Mouse (Mus musculus) midbrain, embryonic 11.5 days (tissue): ENCODE results near the gene Igsf8. TPM values are rescaled to one million over a fixed set of nuclear protein-coding genes. Genes with fewer than 3 reads are reported as not detected.

Experiments used
- ATAC-seq: fragments of 200-750 bp; cut with Nextera tagmentation; 2 replicates; pipeline ENCODE4 v1.8.0; 2017; ENCODE audit warnings: moderate TSS enrichment, moderate library complexity; ENCODE audit not compliant: low FRiP score
- DNase-seq: peaks from one replicate; pipeline ENCODE4 v3.0.0; 2015; ENCODE audit warnings: low spot score; ENCODE audit errors: missing footprints
- H3K27ac ChIP-seq: fragments of 300-500 bp; sonication (generic); 2 replicates; pipeline ENCODE4 v1.5.1; 2014; ENCODE audit warnings: low read depth, low read length
- H3K27me3 ChIP-seq: fragments of 300-500 bp; sonication (generic); 2 replicates; pipeline ENCODE4 v1.6.1; 2014; ENCODE audit warnings: mild to moderate bottlenecking, low read length, moderate library complexity, mixed read lengths; ENCODE audit not compliant: control insufficient read depth, insufficient read depth
- H3K36me3 ChIP-seq: fragments of 300-500 bp; sonication (generic); 2 replicates; pipeline ENCODE4 v1.6.1; 2014; ENCODE audit warnings: mild to moderate bottlenecking, low read length, moderate library complexity, mixed read lengths; ENCODE audit not compliant: control insufficient read depth, insufficient read depth
- H3K4me1 ChIP-seq: fragments of 300-500 bp; sonication (generic); 2 replicates; pipeline ENCODE4 v1.6.1; 2014; ENCODE audit warnings: low read length; ENCODE audit not compliant: control insufficient read depth, insufficient read depth
- H3K4me2 ChIP-seq: fragments of 300-500 bp; sonication (generic); 2 replicates; pipeline ENCODE4 v1.6.1; 2014; ENCODE audit warnings: mild to moderate bottlenecking, moderate library complexity
- H3K4me3 ChIP-seq: fragments of 300-500 bp; sonication (generic); 2 replicates; pipeline ENCODE4 v1.5.1; 2014; ENCODE audit warnings: low read depth, low read length
- H3K9ac ChIP-seq: fragments of 300-500 bp; sonication (generic); 2 replicates; pipeline ENCODE4 v1.6.1; 2014; ENCODE audit warnings: low read length
- H3K9me3 ChIP-seq: fragments of 300-500 bp; sonication (generic); 2 replicates; pipeline ENCODE4 v1.6.1; 2016; ENCODE audit warnings: low read length; ENCODE audit not compliant: control insufficient read depth
- WGBS: fragments of 180-500 bp; shearing (Covaris S2); extraction: QIAGEN DNeasy Blood & Tissue Kit; methylation state at CpG from one replicate; pipeline ENCODE4 v1.1.7; 2014; 5-methylcytosine and 5-hydroxymethylcytosine counted together
- polyA plus RNA-seq: library from polyadenylated mRNA; unstranded; fragments of >200 nt; fragmentation: Nextera tagmentation; extraction: Ambion mirVana; gene quantifications from 2 replicates; pipeline ENCODE4 v1.2.1, GENCODE M21; 2014

Gene Igsf8
- polyA plus RNA-seq, 1 experiment from 2014 or later = 55.1 TPM

- H3K4me3 ChIP-seq = no peak overlapping the region
- peaks cover 26% of the 10 kb centered on the region for H3K4me1 ChIP-seq
Measured at GRCm38 (mm10) chr1:172305153-172305552, 43.7 kb downstream of the Igsf8 start.

GRCm38 (mm10) chr1:172305635-172306034, 44.2 kb downstream of the Igsf8 start:
- H3K4me3 ChIP-seq = no peak overlapping the region
- H3K4me2 ChIP-seq = no peak overlapping the region
- H3K4me1 ChIP-seq = peaks cover 26% of the 10 kb centered on the region
- no peaks in the 10 kb centered on the region for H3K9me3 ChIP-seq
- no peaks in the 10 kb centered on the region; the same call in 1 of the 2 replicates for H3K27me3 ChIP-seq
- no peak overlapping the region for H3K9ac ChIP-seq
- H3K27ac ChIP-seq = no peak overlapping the region
- DNase-seq (no peak), ATAC-seq (no peak)
- WGBS = 78% methylated on average over 3 of the region's 3 CpGs
- H3K36me3 ChIP-seq = no peaks in the 10 kb centered on the region

More at GRCm38 (mm10) chr1:172305153-172305552, 43.7 kb downstream of the Igsf8 start:
- ATAC-seq (no peak), DNase-seq (no peak)
- H3K36me3 ChIP-seq = no peaks in the 10 kb centered on the region
- no peaks in the 10 kb centered on the region; the same call in 1 of the 2 replicates for H3K27me3 ChIP-seq
- no peak overlapping the region for H3K4me2 ChIP-seq
- WGBS = 92% methylated on average over 2 of the region's 2 CpGs
- no peak overlapping the region for H3K27ac ChIP-seq
- H3K9me3 ChIP-seq = no peaks in the 10 kb centered on the region
- H3K9ac ChIP-seq = no peak overlapping the region

GRCm38 (mm10) chr1:172306196-172306595, 44.8 kb downstream of the Igsf8 start:
- ATAC-seq (no peak), DNase-seq (no peak)
- H3K27ac ChIP-seq = no peak overlapping the region
- H3K9me3 ChIP-seq = no peaks in the 10 kb centered on the region
- peaks cover 23% of the 10 kb centered on the region for H3K4me1 ChIP-seq
- no peak overlapping the region for H3K4me2 ChIP-seq
- H3K27me3 ChIP-seq = no peaks in the 10 kb centered on the region; the same call in 1 of the 2 replicates
- WGBS = 81% methylated on average over 4 of the region's 4 CpGs
- no peak overlapping the region for H3K4me3 ChIP-seq
- no peak overlapping the region for H3K9ac ChIP-seq
- no peaks in the 10 kb centered on the region for H3K36me3 ChIP-seq

- Histone ChIP-seq H3K4me3 (no peak overlapping the region), H3K4me2 (no peak overlapping the region), H3K4me1 (peaks cover 24% of the 10 kb centered on the region), H3K27me3 (no peaks in the 10 kb centered on the region; the same call in 1 of the 2 replicates), H3K9me3 (no peaks in the 10 kb centered on the region), H3K36me3 (no peaks in the 10 kb centered on the region), H3K27ac (no peak overlapping the region), H3K9ac (no peak overlapping the region)
- 80% methylated on average over 6 of the region's 6 CpGs for WGBS
- DNase-seq = no peak
- ATAC-seq = no peak
Measured at GRCm38 (mm10) chr1:172306885-172307284, 45.4 kb downstream of the Igsf8 start.

GRCm38 (mm10) chr1:172307936-172308335, 46.5 kb downstream of the Igsf8 start:
- ATAC-seq (no peak), DNase-seq (no peak)
- Histone ChIP-seq H3K4me3 (no peak overlapping the region), H3K27me3 (no peaks in the 10 kb centered on the region; the same call in 1 of the 2 replicates), H3K9ac (0 out of 2 replicates have a peak overlapping the region, but pooled peaks have one; percentile 4), H3K4me2 (no peak overlapping the region), H3K36me3 (no peaks in the 10 kb centered on the region), H3K4me1 (peaks cover 20% of the 10 kb centered on the region), H3K27ac (no peak overlapping the region), H3K9me3 (no peaks in the 10 kb centered on the region)
- WGBS = 67% methylated on average over 10 of the region's 10 CpGs

- Histone ChIP-seq H3K4me3 (no peak overlapping the region), H3K27me3 (no peaks in the 10 kb centered on the region; the same call in 1 of the 2 replicates), H3K27ac (no peak overlapping the region), H3K9me3 (no peaks in the 10 kb centered on the region), H3K4me1 (peaks cover 20% of the 10 kb centered on the region), H3K9ac (0 out of 2 replicates have a peak overlapping the region, but pooled peaks have one; percentile 4), H3K36me3 (no peaks in the 10 kb centered on the region), H3K4me2 (no peak overlapping the region)
- WGBS = 90% methylated on average over 1 of the region's 1 CpGs
- ATAC-seq (no peak), DNase-seq (no peak)
Measured at GRCm38 (mm10) chr1:172308409-172308808, 47.0 kb downstream of the Igsf8 start.

- Histone ChIP-seq H3K27me3 (no peaks in the 10 kb centered on the region; the same call in 1 of the 2 replicates), H3K9ac (peak overlapping the region; percentile 63), H3K36me3 (no peaks in the 10 kb centered on the region), H3K4me2 (peak overlapping the region; percentile 48), H3K4me3 (no peak overlapping the region; the same call in 1 of the 2 replicates), H3K9me3 (no peaks in the 10 kb centered on the region), H3K4me1 (peaks cover 31% of the 10 kb centered on the region), H3K27ac (0 out of 2 replicates have a peak overlapping the region, but pooled peaks have one; percentile 26)
- ATAC-seq (peak; percentile 71), DNase-seq (peak; percentile 100)
- WGBS = 4% methylated on average over 14 of the region's 14 CpGs
Measured at GRCm38 (mm10) chr1:172309699-172310398, 48.4 kb downstream of the Igsf8 start.

- Histone ChIP-seq H3K27me3 (no peaks in the 10 kb centered on the region; the same call in 1 of the 2 replicates), H3K9me3 (no peaks in the 10 kb centered on the region), H3K4me3 (peak overlapping the region; percentile 72), H3K9ac (peak overlapping the region; percentile 73), H3K27ac (peak overlapping the region; percentile 41; the same call in 1 of the 2 replicates), H3K36me3 (no peaks in the 10 kb centered on the region), H3K4me2 (peak overlapping the region; percentile 88), H3K4me1 (peaks cover 35% of the 10 kb centered on the region)
- DNase-seq (peak; percentile 89), ATAC-seq (no peak)
- 8% methylated on average over 23 of the region's 23 CpGs for WGBS
Measured at GRCm38 (mm10) chr1:172311248-172311906, 49.9 kb downstream of the Igsf8 start.
